Mouse (Mus musculus): ENCODE measurements around the gene Afdn. TPM values are rescaled to one million over a fixed set of nuclear protein-coding genes. Genes with fewer than 3 reads are reported as not detected.

The Afdn gene
- total RNA-seq, 2 experiments from 2014 or later, result 106 to 131 TPM

- intact Hi-C loops (cut with DNase I), result loop anchor here (10.0 kb wide), 1 partner anchor 349 kb away; the partner anchor contains the start of gene Dact2
- no peak for DNase-seq
Observed at GRCm38 (mm10) chr17:13855396-13855795, 95.1 kb downstream of the Afdn start.

GRCm38 (mm10) chr17:13856429-13857090 lies 96.2 kb downstream of the Afdn start:
- intact Hi-C loops (cut with DNase I), result loop anchor here (10.0 kb wide), 1 partner anchor 348 kb away; the partner anchor contains the start of gene Dact2
- no peak for DNase-seq

- intact Hi-C loops (cut with DNase I), result no loop called here
- no peak for DNase-seq
Observed at GRCm38 (mm10) chr17:13865340-13865739, 105.0 kb downstream of the Afdn start.

GRCm38 (mm10) chr17:13866951-13867351 lies 106.6 kb downstream of the Afdn start:
- no peak for DNase-seq
- intact Hi-C loops (cut with DNase I), result no loop called here

GRCm38 (mm10) chr17:13867475-13867874 lies 107.1 kb downstream of the Afdn start:
- intact Hi-C loops (cut with DNase I), result no loop called here
- DNase-seq, result peak in 1 of 2 experiments; percentile 27

GRCm38 (mm10) chr17:13870236-13870635 lies 109.9 kb downstream of the Afdn start:
- no peak for DNase-seq
- intact Hi-C loops (cut with DNase I), result no loop called here

GRCm38 (mm10) chr17:13874245-13874644 lies 113.9 kb downstream of the Afdn start:
- peak; percentile 55 to 62 for DNase-seq
- intact Hi-C loops (cut with DNase I), result no loop called here

- intact Hi-C loops (cut with DNase I), result no loop called here
- no peak for DNase-seq
Observed at GRCm38 (mm10) chr17:13877460-13877859, 117.1 kb downstream of the Afdn start.

GRCm38 (mm10) chr17:13879731-13880130 lies 119.4 kb downstream of the Afdn start:
- intact Hi-C loops (cut with DNase I), result no loop called here
- no peak for DNase-seq

- DNase-seq, result no peak
- intact Hi-C loops (cut with DNase I), result no loop called here
Observed at GRCm38 (mm10) chr17:13883540-13883939, 123.2 kb downstream of the Afdn start.

- no peak for DNase-seq
- intact Hi-C loops (cut with DNase I), result no loop called here
Observed at GRCm38 (mm10) chr17:13889818-13890434, 129.6 kb downstream of the Afdn start.

GRCm38 (mm10) chr17:13890932-13891331 lies 130.6 kb downstream of the Afdn start:
- intact Hi-C loops (cut with DNase I), result no loop called here

GRCm38 (mm10) chr17:13898838-13899237 lies 138.5 kb downstream of the Afdn start:
- no peak for DNase-seq
- intact Hi-C loops (cut with DNase I), result loop anchor here (5.0 kb wide), 1 partner anchor 37 kb away; no protein-coding TSS in a partner anchor

More at GRCm38 (mm10) chr17:13890932-13891331, 130.6 kb downstream of the Afdn start:
- DNase-seq, result no peak

- intact Hi-C loops (cut with DNase I), result loop anchor here (5.0 kb wide), 1 partner anchor 37 kb away; no protein-coding TSS in a partner anchor
- no peak for DNase-seq
Observed at GRCm38 (mm10) chr17:13899241-13899640, 138.9 kb downstream of the Afdn start.

- no peak for DNase-seq
Observed at GRCm38 (mm10) chr17:13903793-13904192, 143.5 kb downstream of the Afdn start.

GRCm38 (mm10) chr17:13907082-13907481 lies 146.7 kb downstream of the Afdn start:
- no peak for DNase-seq
- intact Hi-C loops (cut with DNase I), result no loop called here

More at GRCm38 (mm10) chr17:13903793-13904192, 143.5 kb downstream of the Afdn start:
- intact Hi-C loops (cut with DNase I), result no loop called here

GRCm38 (mm10) chr17:13907681-13908080 lies 147.3 kb downstream of the Afdn start:
- no peak for DNase-seq
- intact Hi-C loops (cut with DNase I), result no loop called here

GRCm38 (mm10) chr17:13913951-13914350 lies 153.6 kb downstream of the Afdn start:
- DNase-seq, result no peak
- intact Hi-C loops (cut with DNase I), result no loop called here

GRCm38 (mm10) chr17:13914531-13914930 lies 154.2 kb downstream of the Afdn start:
- intact Hi-C loops (cut with DNase I), result no loop called here
- peak; percentile 38 to 46 for DNase-seq

- DNase-seq, result no peak
Observed at GRCm38 (mm10) chr17:13920771-13921170, 160.4 kb downstream of the Afdn start.

GRCm38 (mm10) chr17:13923418-13923817 lies 163.1 kb downstream of the Afdn start:
- intact Hi-C loops (cut with DNase I), result no loop called here
- DNase-seq, result no peak

More at GRCm38 (mm10) chr17:13920771-13921170, 160.4 kb downstream of the Afdn start:
- intact Hi-C loops (cut with DNase I), result no loop called here

- DNase-seq, result no peak
- intact Hi-C loops (cut with DNase I), result no loop called here
Observed at GRCm38 (mm10) chr17:13924588-13924987, 164.2 kb downstream of the Afdn start.
